In the genomic region with DNA sequence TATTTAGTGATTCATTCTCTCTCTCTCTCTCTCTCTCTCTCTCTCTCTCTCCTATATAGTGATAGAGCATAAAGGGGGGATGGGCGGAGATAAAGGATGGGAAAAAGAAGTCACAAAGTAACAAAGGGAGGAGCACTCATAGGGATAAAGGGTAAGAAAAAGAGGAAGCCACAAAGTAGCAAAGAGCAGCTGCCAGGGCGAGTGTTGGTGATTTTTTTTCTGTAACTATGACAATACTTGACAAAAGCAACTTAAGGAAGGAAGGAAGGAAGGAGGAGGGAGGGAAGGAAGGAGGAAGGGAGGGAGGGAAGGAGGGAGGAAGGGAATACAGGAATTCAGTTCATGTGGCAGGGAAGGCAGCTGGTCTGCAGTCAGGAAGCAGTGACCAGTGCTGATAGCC, we compare ENCODE assay signal across 18 mouse cellular contexts.
"Had no signal": no experiment of that assay in that cellular context is flagged by ENCODE, and none has a peak within 500 bp of the region (broad histone marks: within the 10 kb centered on the region; RNA-seq: fewer than 3 reads in every experiment).

No protein-coding gene starts in this region.

- H3K27ac ChIP-seq: liver, embryonic 14.5 days; midbrain, embryonic 13.5 days; midbrain, embryonic 15.5 days; neural tube, embryonic 13.5 days; neural tube, embryonic 15.5 days had no signal

- DNase-seq: lung, adult 18-20 months; lung, embryonic 14.5 days; lung, postnatal 10 days; lung, postnatal 4 days; retina, postnatal 1 day; right cerebral cortex, adult 18-20 months; right cerebral cortex, postnatal 25 days; right cerebral cortex, postnatal 4 days; spleen, adult 18-20 months; thymus, adult 2 months; thymus, postnatal 25 days; thymus, postnatal 4 days had no signal

- H3K36me3 ChIP-seq: midbrain, embryonic 13.5 days; midbrain, embryonic 15.5 days; neural tube, embryonic 13.5 days; neural tube, embryonic 15.5 days had no signal

- H3K9ac ChIP-seq: liver, embryonic 14.5 days; lung, embryonic 14.5 days; midbrain, embryonic 13.5 days; midbrain, embryonic 15.5 days; neural tube, embryonic 13.5 days; neural tube, embryonic 15.5 days had no signal

- ATAC-seq: midbrain, embryonic 13.5 days; midbrain, embryonic 15.5 days had no signal

- H3K4me3 ChIP-seq: midbrain, embryonic 13.5 days; midbrain, embryonic 15.5 days; neural tube, embryonic 13.5 days; neural tube, embryonic 15.5 days had no signal

- H3K27me3 ChIP-seq: midbrain, embryonic 13.5 days; midbrain, embryonic 15.5 days; neural tube, embryonic 13.5 days; neural tube, embryonic 15.5 days had no signal

- H3K4me2 ChIP-seq: lung, embryonic 14.5 days; midbrain, embryonic 11.5 days; midbrain, embryonic 13.5 days; midbrain, embryonic 15.5 days; neural tube, embryonic 13.5 days; neural tube, embryonic 15.5 days had no signal

- H3K9me3 ChIP-seq: midbrain, embryonic 13.5 days; midbrain, embryonic 15.5 days; neural tube, embryonic 13.5 days; neural tube, embryonic 15.5 days had no signal
